Mouse (Mus musculus): Measurements from ENCODE around the gene Mrpl1. TPM values are rescaled to one million over a fixed set of nuclear protein-coding genes. Genes with fewer than 3 reads are reported as not detected.
A peak's percentile ranks its signal among the peaks of the same experiment; 100 is the strongest.

Gene Mrpl1
- polyA plus RNA-seq (2012; rRNA removed): 10.4 and 11.5 TPM in 2 replicates

DNA sequence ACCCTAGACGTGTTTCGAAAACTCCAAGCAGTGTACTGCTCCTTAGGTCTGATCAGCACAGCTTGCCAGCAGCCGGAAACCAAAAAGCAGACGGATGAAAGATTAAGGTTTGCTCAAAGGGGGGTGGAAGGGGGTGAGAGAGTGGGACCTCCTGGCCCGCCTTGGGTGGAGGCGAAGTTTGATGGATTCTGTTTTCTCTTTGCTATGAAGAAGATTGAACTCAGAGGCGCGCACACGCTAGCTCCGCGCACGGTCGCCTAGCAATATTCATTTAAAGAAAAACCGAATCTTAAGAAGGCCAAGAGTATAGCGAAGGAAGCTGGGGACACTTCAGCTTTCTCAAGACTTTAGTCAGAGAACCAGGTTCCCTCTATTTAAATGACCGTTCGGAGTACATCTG, at the start of gene Mrpl1:
Mrpl1 (plus strand) TSS at position 35 of the 400 bp plus-strand sequence.
- DNase-seq (ENCODE audit: low spot score): no peak

DNA sequence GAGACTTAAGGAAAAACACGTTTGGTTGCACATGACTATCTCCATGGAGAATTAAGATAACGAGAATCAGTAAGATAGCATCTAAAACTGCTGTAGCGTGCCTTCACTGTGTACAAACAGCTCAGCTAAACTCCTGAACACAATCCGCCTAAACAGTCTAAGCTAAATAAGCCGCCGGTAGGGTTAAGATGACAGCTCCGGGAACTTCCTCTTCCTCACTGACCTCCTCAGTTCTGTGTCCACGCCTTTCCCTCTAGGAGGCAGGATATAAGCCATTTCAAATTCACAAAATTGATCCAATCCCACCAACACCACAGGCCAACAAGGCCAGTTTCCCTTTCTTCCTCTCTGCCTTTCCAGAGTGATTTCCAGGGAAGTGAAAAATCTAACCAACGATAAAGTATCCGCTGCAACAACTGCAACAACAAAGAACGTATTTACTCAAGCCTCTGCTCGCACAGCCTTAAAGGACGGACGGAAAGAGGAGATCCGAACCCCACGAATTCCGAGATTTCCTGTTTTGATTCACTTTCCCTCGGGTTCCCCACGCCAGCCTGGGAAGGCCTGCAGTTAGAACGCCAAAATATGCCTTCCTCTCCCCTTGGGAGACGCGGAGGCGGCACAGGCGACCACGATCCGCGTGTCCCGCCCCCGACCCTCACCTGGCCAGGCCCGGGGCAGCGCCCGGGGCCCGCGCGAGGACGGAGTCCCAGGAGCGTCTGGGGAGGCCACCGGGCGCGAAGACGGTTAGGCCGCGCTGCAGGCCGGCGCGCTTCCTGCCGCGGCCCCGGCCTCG, 48.6 kb upstream of the Mrpl1 start:
- DNase-seq (ENCODE audit: low spot score): no peak

DNA sequence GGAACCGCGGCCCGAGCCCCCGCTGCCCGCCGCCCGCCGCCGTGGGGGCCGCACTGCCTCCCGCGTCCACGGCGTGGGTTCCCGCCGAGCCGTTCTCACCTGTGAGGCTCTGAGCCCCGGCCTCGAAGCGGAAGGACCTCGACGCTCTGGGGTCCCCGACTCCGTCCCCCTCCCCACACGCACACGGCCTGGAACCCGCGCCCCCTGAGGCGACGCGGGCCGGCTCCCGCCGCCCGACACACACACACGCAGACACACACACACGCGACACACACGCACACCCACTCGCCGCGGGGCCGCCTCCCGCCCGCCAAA, 48.1 kb upstream of the Mrpl1 start:
- DNase-seq (ENCODE audit: low spot score): no peak

DNA sequence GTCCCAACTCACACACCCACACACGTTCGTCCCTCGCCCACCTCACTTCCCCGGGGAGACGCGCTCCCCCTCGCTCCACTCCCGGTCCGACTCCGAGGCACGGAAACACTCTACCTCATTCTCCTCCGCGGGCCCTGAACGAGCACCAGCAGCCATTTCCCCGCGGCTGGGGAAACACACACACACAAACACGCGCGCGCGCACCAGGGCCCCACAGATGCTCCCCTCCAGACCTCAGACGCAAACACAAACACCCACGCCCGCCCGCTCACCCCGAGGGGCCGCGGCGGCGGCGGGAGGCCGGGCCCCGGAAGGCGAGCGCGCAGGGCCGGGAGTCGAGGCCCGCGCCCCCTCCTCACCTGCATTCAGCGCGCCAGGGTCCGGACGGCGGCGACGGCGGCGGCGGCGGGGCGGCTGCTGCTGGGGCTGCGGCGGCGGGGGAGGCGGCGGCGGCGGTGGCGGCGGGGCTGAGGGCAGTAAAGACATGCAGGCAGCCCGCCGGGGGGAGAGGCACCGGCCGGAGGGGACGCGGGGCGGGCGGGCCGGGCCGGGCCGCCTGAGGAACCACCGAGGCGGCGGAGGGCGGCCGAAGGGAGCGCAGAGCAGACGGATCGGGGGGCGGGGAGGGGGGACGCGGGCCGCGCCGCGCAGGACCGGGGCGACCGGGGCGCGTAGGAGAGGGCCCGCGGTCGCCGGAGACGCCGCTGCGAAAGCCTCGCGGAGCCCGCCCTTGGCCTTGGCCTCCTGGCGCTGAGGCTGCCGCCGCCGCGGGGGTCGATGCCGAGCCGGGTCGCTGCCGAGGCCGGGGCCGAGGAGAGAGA, 47.5 kb upstream of the Mrpl1 start:
- DNase-seq (ENCODE audit: low spot score): peak; percentile 57

DNA sequence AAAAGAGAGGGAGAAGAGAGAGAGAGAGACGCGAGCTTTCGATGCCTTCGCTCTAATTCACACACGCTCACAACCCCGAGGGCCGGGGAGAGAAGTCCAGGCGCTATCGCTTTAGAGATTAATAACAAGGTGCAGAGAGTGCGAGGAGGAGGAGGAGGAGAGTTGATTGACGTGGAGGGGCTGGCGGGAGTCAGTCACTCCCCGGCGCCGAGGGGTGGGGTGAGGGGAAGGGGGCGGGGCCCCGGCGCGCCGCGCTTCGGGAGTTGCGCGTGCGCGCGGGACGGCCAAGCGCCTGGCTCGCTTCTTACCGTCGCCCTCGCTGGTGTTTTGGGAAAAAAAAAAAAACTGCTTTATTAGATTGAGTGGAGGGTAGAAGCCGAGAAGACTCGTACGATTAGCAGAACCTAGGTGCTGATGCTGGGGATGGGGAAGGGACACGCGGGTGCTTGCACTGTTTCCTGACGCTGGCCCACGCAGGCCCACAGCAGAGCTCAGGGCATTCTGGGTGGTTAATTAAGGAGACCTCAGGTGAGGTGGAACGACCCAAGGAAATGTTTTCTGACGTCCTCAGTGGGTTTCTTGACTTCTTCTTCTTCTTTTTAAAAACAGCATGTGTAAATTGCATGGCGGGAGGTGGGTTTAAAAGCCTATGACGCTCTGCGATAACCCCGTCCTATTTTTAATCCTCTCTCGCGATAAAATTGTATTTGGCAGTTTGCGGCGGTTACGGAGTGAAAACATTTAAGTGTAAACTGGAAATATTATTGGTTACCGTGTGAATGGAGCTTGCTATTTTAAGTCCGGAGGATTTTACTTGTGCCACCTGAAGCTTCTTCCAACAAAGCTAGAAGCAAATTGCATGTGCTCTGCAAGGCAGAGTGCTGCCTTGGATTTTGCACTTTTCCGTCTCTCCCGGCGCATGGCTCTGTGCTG, 46.6 kb upstream of the Mrpl1 start:
- peak; percentile 64 for DNase-seq (ENCODE audit: low spot score)

DNA sequence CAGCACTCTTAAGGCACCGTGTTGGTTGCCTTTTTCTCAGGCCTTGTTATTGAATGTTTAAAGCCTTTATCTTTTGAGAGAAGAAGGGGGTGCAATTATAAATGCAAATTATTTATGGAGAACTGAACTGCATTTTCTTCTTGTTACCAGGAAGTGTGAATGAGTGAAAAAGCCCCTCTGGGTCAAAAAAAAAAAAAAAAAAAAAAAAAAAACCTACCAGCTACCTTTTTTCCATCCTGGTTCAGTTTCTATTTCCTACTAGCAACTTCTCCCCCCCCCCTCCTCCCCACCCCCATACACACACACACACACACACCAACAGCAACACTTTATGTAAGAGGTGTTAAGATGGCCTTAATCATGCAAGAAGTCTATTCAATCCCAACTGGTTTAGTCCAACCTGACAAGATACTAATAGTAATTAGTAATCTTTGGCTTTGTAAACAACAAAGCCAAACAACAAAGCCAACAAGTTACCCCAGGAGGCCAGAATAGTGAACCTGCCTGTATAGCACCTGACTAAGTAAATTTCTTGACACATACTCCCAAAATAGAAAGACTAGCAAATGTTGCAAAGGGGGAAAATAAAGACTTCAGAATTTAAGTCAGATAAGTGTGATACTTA, 45.8 kb upstream of the Mrpl1 start:
- DNase-seq (ENCODE audit: low spot score): no peak

DNA sequence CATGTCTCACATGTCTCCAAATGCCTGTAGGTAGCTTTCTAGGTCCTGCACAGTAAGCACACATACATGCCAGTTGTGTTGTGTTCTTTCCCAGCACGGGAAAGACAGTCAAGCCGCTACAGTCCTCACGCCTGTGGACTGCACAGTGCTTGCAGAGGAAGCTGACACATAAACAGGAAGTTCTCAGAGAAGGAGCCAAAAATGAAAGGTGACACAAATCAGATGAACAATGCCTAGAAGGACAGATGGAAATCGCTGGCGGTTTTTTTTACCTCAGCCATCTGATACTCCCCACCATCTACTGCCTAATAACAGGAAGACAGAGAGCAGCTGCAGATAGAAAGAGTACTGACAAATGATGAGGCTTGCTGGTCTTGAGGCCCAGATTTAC, 45.3 kb upstream of the Mrpl1 start, which contains the start of gene Cnot6l:
Cnot6l (minus strand) TSS at position 151 of the 391 bp plus-strand sequence.
- no peak for DNase-seq (ENCODE audit: low spot score)

DNA sequence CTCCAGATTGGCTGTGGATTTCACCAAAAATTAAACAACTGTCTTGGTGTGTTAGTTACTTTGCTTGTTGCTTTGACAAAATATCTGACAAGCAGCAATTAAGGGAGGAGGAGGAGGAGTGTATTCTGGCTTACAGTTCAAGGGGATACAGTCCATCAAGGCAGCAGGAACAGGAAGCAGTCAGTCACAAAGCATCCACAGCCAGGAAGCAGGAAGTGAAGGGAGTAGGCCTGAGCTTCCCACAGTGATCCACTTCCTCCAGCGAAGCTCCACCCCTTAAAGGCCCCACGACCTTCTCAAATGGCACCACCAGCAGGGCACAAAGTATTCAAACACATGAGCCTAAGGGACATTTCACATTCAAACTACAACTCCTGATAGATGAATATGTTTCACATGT, 42.5 kb upstream of the Mrpl1 start:
- no peak for DNase-seq (ENCODE audit: low spot score)

DNA sequence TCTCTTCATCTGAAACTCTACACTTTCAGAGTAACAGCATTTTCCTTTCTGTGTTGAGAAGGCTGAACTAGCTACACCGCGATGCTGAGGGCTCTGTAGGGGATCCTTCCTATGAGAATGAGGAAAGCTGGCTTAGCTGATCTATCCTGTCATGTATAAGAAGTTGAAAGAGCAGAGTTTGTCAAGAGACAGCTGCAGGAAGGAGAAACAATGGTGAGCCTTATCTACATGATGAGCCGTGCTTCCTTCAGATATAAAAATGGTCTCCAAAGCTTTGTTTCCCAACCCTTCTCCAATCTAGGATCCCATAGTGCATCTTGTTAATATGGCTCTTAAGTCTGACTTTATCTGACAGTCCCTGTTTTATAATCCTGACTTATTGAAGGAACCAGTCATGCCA, 38.9 kb upstream of the Mrpl1 start:
- DNase-seq (ENCODE audit: low spot score): no peak

DNA sequence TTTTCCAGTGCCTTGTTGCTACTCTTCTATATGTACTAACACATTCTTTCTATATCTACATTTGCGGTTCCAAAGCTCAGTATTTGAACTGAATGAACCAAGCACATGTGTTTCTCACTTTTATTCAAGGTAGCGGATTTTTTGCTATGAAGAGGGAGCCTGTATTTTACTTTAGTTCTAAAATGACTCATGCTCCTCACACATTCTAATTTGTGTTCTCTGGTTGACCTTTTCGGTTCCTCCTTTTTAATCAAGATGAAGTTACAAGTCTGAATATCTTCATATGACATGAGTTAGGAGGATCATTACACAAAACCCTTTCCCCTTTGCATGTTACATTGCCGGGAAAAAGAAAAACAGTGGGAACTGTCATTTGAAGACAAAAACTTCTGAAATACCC, 37.5 kb upstream of the Mrpl1 start:
- no peak for DNase-seq (ENCODE audit: low spot score)

DNA sequence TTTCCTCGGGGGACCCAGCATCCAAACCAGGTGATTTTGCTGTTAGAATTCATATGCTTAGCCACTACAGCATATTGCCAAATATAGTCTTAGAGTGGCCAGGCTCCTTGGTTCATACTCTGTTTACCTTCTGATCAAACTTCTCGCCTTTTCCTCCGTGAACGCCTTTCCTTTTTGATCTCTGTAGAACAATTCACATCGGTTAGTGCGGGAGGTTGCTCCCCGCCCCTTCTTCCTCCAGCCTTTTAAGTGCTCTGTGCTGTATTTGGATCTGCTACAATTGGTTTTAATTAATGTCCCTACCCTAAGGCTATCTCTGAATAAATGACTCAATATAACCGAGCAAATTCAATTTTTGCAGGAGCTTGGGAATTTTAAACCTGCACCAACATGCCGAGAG, 33.2 kb upstream of the Mrpl1 start:
- no peak for DNase-seq (ENCODE audit: low spot score)

DNA sequence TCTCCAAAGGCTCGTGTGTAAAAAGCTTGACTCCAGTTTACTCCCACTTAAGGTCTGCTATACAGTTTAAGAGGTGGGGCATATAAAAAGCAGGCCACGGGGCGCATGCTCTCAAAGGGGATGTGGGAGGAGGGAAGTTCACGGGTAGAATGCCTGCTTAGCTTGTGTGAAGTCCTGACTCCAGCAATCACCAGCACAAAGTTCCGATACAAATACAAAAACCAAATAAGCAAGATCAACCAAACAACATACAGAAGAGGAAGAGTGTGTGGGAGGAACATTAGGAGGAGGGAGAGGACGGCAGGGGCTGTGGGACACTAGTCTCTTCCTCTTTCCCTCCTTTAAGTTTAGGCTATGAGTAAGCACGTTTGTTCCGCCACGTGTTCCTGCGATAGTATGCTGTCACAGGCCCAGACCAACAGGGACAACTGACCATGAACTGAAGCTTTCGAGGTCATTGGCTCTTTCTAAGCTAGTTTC, 32.4 kb upstream of the Mrpl1 start:
- no peak for DNase-seq (ENCODE audit: low spot score)

DNA sequence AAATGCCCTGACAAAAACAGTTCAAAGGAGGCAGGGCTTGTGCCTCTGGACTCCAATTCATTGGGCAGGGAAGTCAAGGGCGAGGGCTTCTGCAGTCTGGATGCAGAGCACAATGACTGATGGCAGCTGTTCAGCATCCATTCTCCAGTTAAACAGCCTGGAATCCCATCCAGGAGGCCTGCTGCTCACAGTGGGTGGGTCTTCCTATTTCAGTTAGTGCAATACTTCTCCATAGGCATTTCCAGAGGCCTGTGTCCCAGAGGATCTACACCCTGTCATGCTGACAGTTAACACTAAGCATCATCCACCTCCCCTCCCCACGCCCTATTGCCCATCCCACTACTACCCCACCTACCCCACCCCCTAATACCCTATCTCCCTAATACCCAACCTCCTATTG, 26.1 kb upstream of the Mrpl1 start:
- DNase-seq (ENCODE audit: low spot score): no peak

DNA sequence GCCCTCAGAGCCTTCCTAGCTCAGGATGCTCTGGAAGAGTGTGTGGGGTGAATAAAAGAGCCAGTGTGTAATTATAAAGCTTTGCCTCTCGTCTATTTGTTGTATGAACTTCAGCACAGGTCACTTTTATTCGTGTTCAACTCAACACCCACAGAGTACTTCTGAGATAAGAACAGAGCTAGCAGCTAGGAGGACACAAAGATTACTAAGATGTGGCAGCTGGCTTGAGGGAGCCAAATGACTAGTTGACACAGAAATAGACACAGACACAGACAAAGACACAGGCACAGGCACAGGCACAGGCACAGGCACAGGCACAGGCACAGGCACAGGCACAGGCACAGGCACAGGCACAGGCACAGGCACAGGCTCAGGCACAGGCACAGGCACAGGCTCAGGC, 25.3 kb upstream of the Mrpl1 start:
- DNase-seq (ENCODE audit: low spot score): no peak

DNA sequence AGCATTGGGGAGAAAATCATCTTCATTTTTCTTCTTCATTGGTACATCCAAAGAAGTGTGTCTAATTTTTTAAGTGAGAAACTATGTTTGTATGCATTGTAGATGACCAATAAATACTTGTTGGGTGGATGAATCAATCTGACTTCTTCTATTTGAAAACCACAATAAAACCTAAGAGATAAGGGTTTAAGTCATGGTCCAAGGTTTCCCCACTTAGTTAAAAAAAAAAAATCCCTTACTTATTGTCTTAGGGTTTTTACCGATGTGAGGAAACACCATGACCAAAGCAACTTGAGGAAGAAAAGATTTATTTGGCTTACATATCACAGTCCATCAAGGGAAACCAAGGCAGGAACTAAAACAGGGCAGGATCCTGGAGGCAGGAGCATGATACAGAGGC, 19.5 kb upstream of the Mrpl1 start:
- DNase-seq (ENCODE audit: low spot score): no peak

DNA sequence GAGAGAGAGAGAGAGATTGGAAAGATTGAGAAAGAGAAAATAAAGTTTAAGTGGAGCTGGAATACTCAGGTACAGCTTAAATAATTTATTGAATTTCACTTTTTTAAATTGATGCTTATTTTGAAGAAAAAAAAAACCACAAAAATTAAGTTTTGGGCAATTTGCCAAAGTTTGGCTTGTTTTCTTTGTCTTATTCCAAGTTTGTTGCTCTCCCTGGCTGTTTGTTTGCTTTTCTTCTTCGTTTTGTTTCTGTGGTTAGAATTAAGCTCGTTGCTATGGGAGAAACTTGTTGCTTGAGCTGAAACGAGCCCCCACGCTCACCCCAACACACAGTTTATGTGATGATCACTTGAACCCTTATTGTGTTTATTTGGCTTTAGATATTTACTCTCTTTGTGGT, 18.0 kb upstream of the Mrpl1 start:
- DNase-seq (ENCODE audit: low spot score): no peak

DNA sequence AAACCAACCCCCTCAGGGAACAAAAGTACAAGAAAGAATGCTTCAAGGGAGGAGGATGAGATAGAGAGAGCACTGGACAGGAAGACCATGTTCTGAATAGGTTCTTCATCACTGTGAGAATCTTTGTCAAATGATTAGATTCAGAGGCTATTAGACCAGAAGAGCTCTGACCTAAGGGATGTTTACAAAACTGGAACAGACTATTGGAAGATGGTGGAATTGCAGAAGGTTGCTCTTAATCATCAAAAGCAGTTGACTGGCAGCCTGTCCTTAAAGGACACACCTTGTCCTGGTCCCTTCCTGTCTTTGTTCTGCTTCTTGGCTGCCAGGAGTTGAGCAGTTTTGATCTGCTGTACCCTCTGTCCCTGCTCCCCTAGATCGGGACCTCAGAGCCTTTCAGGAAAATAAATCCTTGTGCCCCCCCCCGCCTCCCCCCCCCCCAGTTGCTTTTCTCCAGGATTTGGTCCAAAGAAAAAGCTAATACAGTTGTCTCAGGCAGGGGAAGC, 12.7 kb upstream of the Mrpl1 start:
- DNase-seq (ENCODE audit: low spot score): no peak

DNA sequence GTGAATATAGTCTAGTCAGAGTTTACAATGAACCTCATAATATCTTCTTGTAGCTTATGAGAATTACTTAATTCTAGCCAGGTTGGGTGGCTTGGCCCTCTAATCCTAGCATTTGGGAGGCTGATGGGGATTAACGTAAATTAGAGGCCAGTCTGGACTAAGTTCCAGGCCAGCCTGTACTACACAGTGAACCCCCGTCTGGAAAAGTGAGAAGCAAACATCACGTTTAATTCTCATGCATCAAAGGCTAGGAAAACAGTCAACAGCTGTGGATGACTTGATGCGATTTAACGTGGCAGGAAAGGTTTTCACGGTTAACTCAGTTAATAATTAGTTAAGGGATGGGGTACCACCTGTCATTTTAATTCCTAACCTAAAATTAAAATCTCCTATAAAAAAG, 11.0 kb upstream of the Mrpl1 start:
- DNase-seq (ENCODE audit: low spot score): no peak

DNA sequence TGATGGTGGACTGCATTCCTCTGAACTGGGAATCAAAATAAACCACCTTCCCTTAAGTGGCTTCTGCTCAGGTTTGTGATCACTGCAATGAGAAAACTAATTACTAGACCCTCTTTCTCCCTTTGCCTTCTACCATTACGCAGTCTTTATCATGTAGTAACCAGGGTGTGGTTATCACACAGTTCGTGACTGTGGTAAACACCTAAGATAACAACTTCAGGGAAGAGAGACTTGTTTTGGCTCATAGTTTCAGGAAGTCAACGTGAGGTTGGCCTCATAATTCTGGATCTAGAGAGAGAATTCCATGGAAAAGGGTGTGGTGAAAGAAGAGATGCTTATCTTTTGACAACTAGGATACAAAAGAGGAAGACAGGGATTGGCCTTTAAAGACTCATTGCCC, 9.0 kb upstream of the Mrpl1 start:
- no peak for DNase-seq (ENCODE audit: low spot score)

DNA sequence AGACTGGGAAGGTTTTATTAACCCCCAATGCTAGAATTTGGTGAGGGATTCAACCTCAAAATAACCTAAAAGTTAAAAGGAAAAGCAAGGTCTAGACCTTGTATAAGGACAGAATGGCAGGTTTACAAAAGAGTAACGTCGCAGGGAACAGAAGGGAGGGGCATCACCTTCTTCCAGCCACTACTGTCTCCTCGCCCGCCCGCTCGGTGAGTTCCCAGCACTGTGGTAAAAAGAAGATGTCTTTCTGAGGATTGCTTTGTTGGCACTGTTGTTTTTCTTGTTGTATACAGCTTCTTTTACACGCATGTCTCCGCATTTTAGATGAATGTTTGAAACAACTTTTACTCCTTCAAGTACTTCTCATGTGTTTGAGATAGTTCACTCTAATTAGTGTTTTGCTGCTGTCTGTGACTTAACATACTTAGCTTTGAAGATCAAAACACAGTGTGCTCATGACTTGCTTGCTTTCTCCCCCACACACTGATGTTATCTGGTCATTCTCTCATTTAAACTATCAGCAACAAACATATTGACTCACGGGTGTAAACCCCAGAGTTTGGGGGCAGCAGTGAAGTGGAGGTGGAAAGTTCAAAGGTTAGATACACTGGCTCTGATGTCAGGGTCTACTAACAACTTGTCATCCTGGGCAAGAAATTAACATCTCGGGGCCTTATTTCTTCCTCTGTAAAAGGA, 7.7 kb upstream of the Mrpl1 start:
- no peak for DNase-seq (ENCODE audit: low spot score)

DNA sequence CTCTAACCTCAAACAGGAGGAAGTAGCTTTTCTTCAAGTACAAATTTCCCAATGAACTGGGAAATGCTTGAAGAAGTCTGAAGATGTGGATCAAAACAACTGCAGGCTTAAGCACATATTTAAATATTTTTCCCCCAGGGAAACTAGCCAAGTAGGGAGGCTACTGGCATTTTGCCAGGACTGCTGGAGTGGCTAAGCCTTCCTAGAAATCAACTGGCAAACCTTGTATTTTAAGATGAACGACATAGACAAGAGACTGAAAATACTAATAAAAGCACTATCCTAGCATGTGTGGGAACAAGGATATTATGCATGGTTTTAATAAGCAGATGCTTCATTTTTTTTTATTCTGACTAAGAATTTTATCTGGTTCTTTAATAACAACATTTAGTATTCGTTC, 2.4 kb upstream of the Mrpl1 start:
- DNase-seq (ENCODE audit: low spot score): no peak

Data from urinary bladder, adult 2 months (tissue).